Mouse (Mus musculus) heart, postnatal 4 days (tissue): ENCODE results near the gene Itgbl1. TPM values are rescaled to one million over a fixed set of nuclear protein-coding genes. Genes with fewer than 3 reads are reported as not detected.

ENCODE experiments used
- DNase-seq: peaks from one replicate; pipeline ENCODE4 v3.0.0; 2021
- total RNA-seq, 2 experiments: library from RNA; stranded (reverse); gene quantifications; 2 replicates each; pipeline ENCODE4 v1.2.3; 2021

Itgbl1 gene
- total RNA-seq, 2 experiments from 2014 or later: 1.4 to 1.5 TPM

- no peak for DNase-seq
Observed at GRCm38 (mm10) chr14:123990591-123991195, 330.9 kb downstream of the Itgbl1 start.

Other genes with a start within 250 kb of the Itgbl1 start
- under 1 TPM; 0.10 to 0.18 TPM for gene Nalcn, start 32.8 kb upstream of the Itgbl1 start, total RNA-seq